12 mouse cellular contexts compared by ENCODE assay signal in the genomic region with DNA sequence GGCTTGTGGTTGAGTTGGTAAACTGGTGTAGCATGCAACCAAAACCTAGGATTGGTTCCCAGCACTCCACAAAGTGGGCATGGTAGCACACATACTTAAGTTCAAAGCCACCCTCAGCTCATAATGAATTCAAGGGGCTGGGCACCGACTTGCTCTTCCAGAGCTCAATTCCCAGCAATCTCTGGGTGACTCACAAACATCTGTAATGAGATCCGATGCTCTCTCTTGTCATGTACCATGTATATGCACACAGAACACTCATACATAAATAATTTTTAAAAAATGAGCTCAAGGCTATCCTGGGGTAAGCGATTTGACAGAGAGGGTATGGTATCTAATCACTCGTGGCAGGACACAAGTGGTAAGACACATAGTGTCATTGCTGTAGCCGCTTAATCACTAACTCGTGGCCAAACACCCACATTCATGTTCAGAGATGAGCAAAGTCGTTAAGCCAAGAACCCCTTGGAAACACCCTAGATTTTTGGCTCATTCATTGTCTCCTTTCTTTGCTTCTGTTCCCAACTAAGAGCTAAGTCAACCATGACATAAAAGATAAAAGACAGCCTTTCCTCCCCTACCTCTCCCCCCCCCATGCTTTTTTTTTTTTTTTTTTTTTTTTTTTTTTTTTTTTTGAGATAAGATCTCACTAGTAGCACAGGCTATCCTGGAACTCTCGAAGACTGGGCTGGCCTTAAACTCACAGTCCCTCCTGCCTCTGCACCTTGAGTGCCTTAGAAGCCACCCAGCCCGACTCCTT. TPM values are rescaled to one million over a fixed set of nuclear protein-coding genes. Genes with fewer than 3 reads are reported as not detected.
DNase-seq lines count a peak whose midpoint lies in the region; ATAC-seq and TF ChIP-seq lines count a peak whose summit lies in the region.
"Had no signal": no experiment of that assay in that cellular context is flagged by ENCODE, and none has a peak within 500 bp of the region (broad histone marks: within the 10 kb centered on the region; RNA-seq: fewer than 3 reads in every experiment).

No protein-coding gene starts in this region.

- H3K4me2 ChIP-seq in liver, embryonic 12.5 days, result peak overlapping the region; percentile 78

- H3K27me3 ChIP-seq in megakaryocyte, embryonic 14.5 days (replicated peaks), result no peaks in the 10 kb centered on the region
- H3K27me3 ChIP-seq in liver, embryonic 12.5 days (replicated peaks), result peaks cover 4% of the 10 kb centered on the region; the same call in 1 of the 2 replicates
- H3K27me3 ChIP-seq in small intestine, adult 2 months (ENCODE audit: control insufficient read depth, insufficient read depth, low read length), result no peaks in the 10 kb centered on the region

- in situ Hi-C loops in ES-E14 (cut with MboI; ENCODE audit: low sequenced_read_pairs in 2 of 2, unreplicated experiment in 2 of 2), result no loop called here

- TF ChIP-seq POLR2A in small intestine, adult 2 months (IDR thresholded peaks at IDR 0.05; ENCODE audit: low read depth, low read length), result no peak

- TF ChIP-seq CTCF in small intestine, adult 2 months (IDR thresholded peaks at IDR 0.05; ENCODE audit: extremely low read depth, insufficient read length, insufficient replicate concordance, low read depth, low read length), result no peak

- H3K4me1 ChIP-seq in megakaryocyte, embryonic 14.5 days, result peaks cover 70% of the 10 kb centered on the region
- H3K4me1 ChIP-seq in ES-E14 (ENCODE audit: control insufficient read depth in 2 of 2, insufficient read depth in 2 of 2, low read length in 2 of 2, poor library complexity in 1 of 2), result peaks cover 0 to 5% of the 10 kb centered on the region in 2 experiments; a peak in 2 of 4 replicates
- peaks cover 82% of the 10 kb centered on the region for H3K4me1 ChIP-seq in liver, embryonic 12.5 days
- H3K4me1 ChIP-seq in small intestine, adult 2 months (ENCODE audit: control insufficient read depth, insufficient read depth, insufficient read length, low read length), result peaks cover 16% of the 10 kb centered on the region; the same call in 1 of the 2 replicates

- H3K9ac ChIP-seq in ES-E14 (ENCODE audit: insufficient read depth, low read depth, low read length, poor library complexity, severe bottlenecking), result no peak overlapping the region
- H3K9ac ChIP-seq in liver, embryonic 12.5 days, result peak overlapping the region; percentile 67; the same call in 1 of the 2 replicates

- no peaks in the 10 kb centered on the region for H3K9me3 ChIP-seq in megakaryocyte, embryonic 14.5 days
- H3K9me3 ChIP-seq in ES-E14 (ENCODE audit: control insufficient read depth, insufficient read depth, low read depth, low read length), result no peaks in the 10 kb centered on the region
- H3K9me3 ChIP-seq in liver, embryonic 12.5 days (replicated peaks), result no peaks in the 10 kb centered on the region

- peaks cover 38% of the 10 kb centered on the region for H3K36me3 ChIP-seq in megakaryocyte, embryonic 14.5 days (replicated peaks; ENCODE audit: low read length)
- H3K36me3 ChIP-seq in ES-E14 (ENCODE audit: control insufficient read depth, insufficient read depth, low read length, poor library complexity, severe bottlenecking), result no peaks in the 10 kb centered on the region
- no peaks in the 10 kb centered on the region for H3K36me3 ChIP-seq in liver, embryonic 12.5 days
- no peaks in the 10 kb centered on the region for H3K36me3 ChIP-seq in small intestine, adult 2 months (ENCODE audit: control insufficient read depth, insufficient read depth, low read length)

- no peak overlapping the region for H3K27ac ChIP-seq in ES-E14 (ENCODE audit: insufficient read depth, low read depth, low read length, poor library complexity, severe bottlenecking)
- peak overlapping the region; percentile 88 for H3K27ac ChIP-seq in liver, embryonic 12.5 days
- peak overlapping the region; percentile 81 for H3K27ac ChIP-seq in small intestine, adult 2 months (ENCODE audit: insufficient read depth, low read depth, low read length)

- WGBS in liver, embryonic 12.5 days (ENCODE audit: insufficient replicate concordance), result 44% methylated on average over 9 of the region's 9 CpGs
- 75% methylated on average over 9 of the region's 9 CpGs for WGBS in small intestine, adult 2 months

- H3K4me3 ChIP-seq in megakaryocyte, embryonic 14.5 days (replicated peaks), result peak overlapping the region; percentile 91
- no peak overlapping the region for H3K4me3 ChIP-seq in ES-E14 (ENCODE audit: insufficient read depth in 1 of 2, low read depth in 1 of 2, low read length in 2 of 2, poor library complexity in 1 of 2, severe bottlenecking in 1 of 2)
- no peak overlapping the region for H3K4me3 ChIP-seq in liver, embryonic 12.5 days
- H3K4me3 ChIP-seq in small intestine, adult 2 months (ENCODE audit: low read depth, low read length), result peak overlapping the region; percentile 49; the same call in 1 of the 2 replicates
- H3K4me3 ChIP-seq: left cerebral cortex, adult 2 months; myocyte had no signal

- DNase-seq in ES-E14 (ENCODE audit: low read depth, low spot score), result no peak
- DNase-seq in gastrocnemius, postnatal 10 days, result no peak
- no peak for DNase-seq in retina, postnatal 1 day
- DNase-seq: cerebellum, adult 2 months; kidney, adult 11 months; kidney, postnatal 4 days had no signal

- no peak for ATAC-seq in megakaryocyte, adult 5-6 weeks (ENCODE audit: poor library complexity, severe bottlenecking)
- no peak for ATAC-seq in liver, embryonic 12.5 days

TF ChIP-seq in ES-E14, 5 proteins besides CTCF, POLR2A, EP300 and RAD21:
- TF ChIP-seq ZC3H11A (IDR thresholded peaks at IDR 0.05; ENCODE audit: borderline replicate concordance, low read depth, low read length), result no peak
- TF ChIP-seq ZNF384 (IDR thresholded peaks at IDR 0.05; ENCODE audit: low read depth, low read length), result peak; percentile 79
TF ChIP-seq in ES-E14: peak in this region for 1.

RNA-seq across cellular contexts. Expression of a gene that starts 18.8 kb away (rescaled TPM):
- 1.1 and 8.9 TPM in 2 replicates for polyA plus RNA-seq in megakaryocyte, embryonic 14.5 days (2012; ENCODE audit: insufficient read depth, low replicate concordance)
- total RNA-seq in megakaryocyte, adult 5-6 weeks (2015), result 101 and 124 TPM in 2 replicates
- total RNA-seq in megakaryocyte, adult 5-6 weeks (2017), result 124 and 146 TPM in 2 replicates
- total RNA-seq in ES-E14 (2012; rRNA removed), result 21.7 and 32.1 TPM in 2 replicates
- 59.8 and 59.9 TPM in 2 replicates for polyA plus RNA-seq in liver, embryonic 12.5 days (2016; fragmentation: Nextera tagmentation; extraction: Ambion mirVana)
- 1.3 and 3.2 TPM in 2 replicates for polyA plus RNA-seq in small intestine, adult 2 months (2012; rRNA removed)
- total RNA-seq in gastrocnemius, postnatal 10 days (2021), result 10 to 100 TPM; 29.1 to 30.1 TPM

RNA-seq across cellular contexts. Expression of a gene that starts 21.8 kb away (rescaled TPM):
- polyA plus RNA-seq in megakaryocyte, embryonic 14.5 days (2012; ENCODE audit: insufficient read depth, low replicate concordance), result 95.0 and 696 TPM in 2 replicates
- total RNA-seq in megakaryocyte, adult 5-6 weeks (2015), result 646 and 668 TPM in 2 replicates
- 492 and 500 TPM in 2 replicates for total RNA-seq in megakaryocyte, adult 5-6 weeks (2017)
- 5.4 and 33.6 TPM in 2 replicates for total RNA-seq in ES-E14 (2012; rRNA removed)
- polyA plus RNA-seq in liver, embryonic 12.5 days (2016; fragmentation: Nextera tagmentation; extraction: Ambion mirVana), result 54.4 and 57.7 TPM in 2 replicates
- 6.5 and 8.2 TPM in 2 replicates for polyA plus RNA-seq in small intestine, adult 2 months (2012; rRNA removed)
- 10 to 100 TPM; 11.2 to 17.2 TPM for total RNA-seq in gastrocnemius, postnatal 10 days (2021)

RNA-seq across cellular contexts. Expression of a gene that starts 55.9 kb away (rescaled TPM):
- polyA plus RNA-seq in megakaryocyte, embryonic 14.5 days (2012; ENCODE audit: insufficient read depth, low replicate concordance), result 10.9 TPM in 2 replicates
- 14.9 and 20.5 TPM in 2 replicates for total RNA-seq in megakaryocyte, adult 5-6 weeks (2015)
- 19.5 and 20.7 TPM in 2 replicates for total RNA-seq in megakaryocyte, adult 5-6 weeks (2017)
- 50.0 and 54.7 TPM in 2 replicates for total RNA-seq in ES-E14 (2012; rRNA removed)
- polyA plus RNA-seq in liver, embryonic 12.5 days (2016; fragmentation: Nextera tagmentation; extraction: Ambion mirVana), result 25.4 and 30.7 TPM in 2 replicates
- 8.4 and 10.9 TPM in 2 replicates for polyA plus RNA-seq in small intestine, adult 2 months (2012; rRNA removed)
- total RNA-seq in gastrocnemius, postnatal 10 days (2021), result 10 to 100 TPM; 16.7 to 23.9 TPM

RNA-seq across cellular contexts. Expression of a gene that starts 56.1 kb away (rescaled TPM):
- polyA plus RNA-seq in megakaryocyte, embryonic 14.5 days (2012; ENCODE audit: insufficient read depth, low replicate concordance), result not detected in 2 replicates
- total RNA-seq in megakaryocyte, adult 5-6 weeks (2015), result not detected in 2 replicates
- total RNA-seq in megakaryocyte, adult 5-6 weeks (2017), result 0.69 TPM in 1 of 2 replicates, not detected in the other
- total RNA-seq in ES-E14 (2012; rRNA removed), result 1.4 and 1.5 TPM in 2 replicates
- polyA plus RNA-seq in liver, embryonic 12.5 days (2016; fragmentation: Nextera tagmentation; extraction: Ambion mirVana), result 0.14 and 0.51 TPM in 2 replicates
- 0.05 TPM in 1 of 2 replicates, not detected in the other for polyA plus RNA-seq in small intestine, adult 2 months (2012; rRNA removed)
- under 1 TPM in 1 of 2 experiments, not detected in 1; 0.16 TPM for total RNA-seq in gastrocnemius, postnatal 10 days (2021)

Comparison
In these comparisons a context has a peak if more than half of its experiments do, and no peak if none do; other contexts are left out.
1. H3K4me3 ChIP-seq: peak in megakaryocyte, embryonic 14.5 days (single experiment) and small intestine, adult 2 months (single experiment); none in ES-E14 (0 of 2) and liver, embryonic 12.5 days (single experiment).
2. RNA of a gene that starts 21.8 kb away (total RNA-seq): 492 to 668 TPM in megakaryocyte, adult 5-6 weeks; 5.4 to 33.6 TPM in ES-E14 and 11.2 to 17.2 TPM in gastrocnemius, postnatal 10 days; every median in the first group is over 10 times any median in the second.